ENCODE assay signal across 14 mouse cellular contexts in the genomic region with DNA sequence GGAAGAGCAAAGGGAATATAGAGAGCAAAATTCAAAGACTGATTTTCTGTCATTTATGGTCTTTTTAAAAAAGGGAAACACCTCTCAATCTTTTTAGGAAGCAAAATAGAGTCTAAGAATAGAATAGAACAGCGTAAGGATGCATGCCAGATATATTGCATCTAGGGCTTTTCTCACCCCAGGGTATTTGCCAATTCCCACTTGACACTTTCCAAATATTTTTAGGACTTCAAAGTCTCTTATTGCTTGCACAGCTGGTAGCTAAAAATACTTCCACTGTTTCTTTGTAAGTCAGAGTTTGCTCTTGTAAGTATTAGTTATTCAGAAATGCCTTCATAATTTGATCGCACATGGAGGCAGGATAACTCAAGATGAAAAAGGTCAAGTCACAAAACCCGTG.
DNase-seq lines count a peak whose midpoint lies in the region.
"Had no signal": no experiment of that assay in that cellular context is flagged by ENCODE, and none has a peak within 500 bp of the region (broad histone marks: within the 10 kb centered on the region; RNA-seq: fewer than 3 reads in every experiment).

No protein-coding gene starts in this region.

- intact Hi-C loops in heart, postnatal 10 days (cut with DNase I) = no loop called here

- DNase-seq in adrenal gland, adult 2 months = peak; percentile 4
- no peak for DNase-seq in adrenal gland, adult 8-10 months
- DNase-seq in frontal cortex, adult 2 months (ENCODE audit: extremely low spot score in 1 of 2, low spot score in 1 of 2) = peak; percentile 38 to 62
- DNase-seq in frontal cortex, postnatal 25 days (ENCODE audit: low spot score in 2 of 2) = no peak
- DNase-seq in heart, postnatal 10 days = peak; percentile 22 to 27
- no peak for DNase-seq in heart, adult 11 months
- peak; percentile 3 for DNase-seq in brain, embryonic 18.5 days (ENCODE audit: low read depth, low spot score)
- no peak for DNase-seq in kidney, postnatal 36 days
- DNase-seq: cerebellum, adult 9-10 months; gastrocnemius, postnatal 14 days; kidney, adult 2 months; kidney, postnatal 10 days; retina, postnatal 1 day; thymus, postnatal 14 days had no signal

Comparison
In these comparisons a context has a peak if more than half of its experiments do, and no peak if none do; other contexts are left out.
1. DNase-seq: peak in adrenal gland, adult 2 months (single experiment), frontal cortex, adult 2 months (2 of 2), heart, postnatal 10 days (2 of 2) and brain, embryonic 18.5 days (single experiment); none in adrenal gland, adult 8-10 months (single experiment), frontal cortex, postnatal 25 days (0 of 2), heart, adult 11 months (single experiment) and kidney, postnatal 36 days (0 of 2).